Mouse (Mus musculus): Measurements from ENCODE around the gene Col4a3bp.
A peak's percentile ranks its signal among the peaks of the same experiment; 100 is the strongest.

Col4a3bp gene

GRCm38 (mm10) chr13:96542901-96543891, 778 bp downstream of the Col4a3bp start:
- DNase-seq (ENCODE audit: low spot score in 2 of 2) = peak in 1 of 2 experiments; percentile 71

- no peak for DNase-seq (ENCODE audit: low spot score in 2 of 2)
Observed at GRCm38 (mm10) chr13:96544506-96544905, 2.1 kb downstream of the Col4a3bp start.

GRCm38 (mm10) chr13:96547250-96547649, 4.8 kb downstream of the Col4a3bp start:
- DNase-seq (ENCODE audit: low spot score in 2 of 2) = no peak

DNA sequence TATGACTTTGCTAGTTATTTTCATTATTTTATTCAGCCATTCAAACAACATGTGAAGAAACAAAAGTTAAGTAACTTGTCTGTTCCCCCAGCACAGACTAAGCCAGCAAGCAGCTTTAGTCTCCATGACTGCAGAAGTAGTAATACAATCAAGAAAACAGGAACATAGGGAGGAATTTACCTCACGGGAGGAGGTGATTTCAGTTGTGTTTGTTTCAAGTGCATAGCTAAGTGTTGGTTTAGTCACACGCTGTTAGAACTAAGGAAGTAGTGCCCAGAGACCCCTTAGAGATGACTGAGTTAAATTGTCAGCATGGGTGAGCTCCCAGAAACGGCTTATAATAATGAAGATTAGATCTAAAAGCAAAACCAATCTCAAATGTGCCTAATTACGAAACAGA, 5.5 kb downstream of the Col4a3bp start:
- no peak for DNase-seq (ENCODE audit: low spot score in 2 of 2)

- DNase-seq (ENCODE audit: low spot score in 2 of 2) = no peak
Observed at GRCm38 (mm10) chr13:96555099-96555498, 12.7 kb downstream of the Col4a3bp start.

DNA sequence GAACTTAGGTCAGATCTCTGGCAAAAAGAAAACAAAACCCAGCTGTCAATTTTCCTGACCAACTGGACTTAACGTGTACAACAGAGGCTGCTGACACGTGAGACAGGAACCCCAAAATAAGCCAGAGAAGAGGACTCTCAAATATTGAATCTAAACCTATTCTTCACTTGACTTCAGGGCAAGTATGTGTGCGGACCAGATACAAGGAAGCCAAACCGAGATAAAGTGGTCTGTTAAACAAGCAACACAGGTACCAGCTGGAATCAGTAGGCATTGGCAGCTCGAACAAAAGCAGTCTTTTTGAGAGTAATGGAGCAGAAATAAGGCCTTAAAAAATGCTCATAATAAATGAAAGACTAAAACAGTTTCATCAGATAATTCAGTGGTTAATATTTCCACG, 25.6 kb downstream of the Col4a3bp start:
- no peak for DNase-seq (ENCODE audit: low spot score in 2 of 2)

DNA sequence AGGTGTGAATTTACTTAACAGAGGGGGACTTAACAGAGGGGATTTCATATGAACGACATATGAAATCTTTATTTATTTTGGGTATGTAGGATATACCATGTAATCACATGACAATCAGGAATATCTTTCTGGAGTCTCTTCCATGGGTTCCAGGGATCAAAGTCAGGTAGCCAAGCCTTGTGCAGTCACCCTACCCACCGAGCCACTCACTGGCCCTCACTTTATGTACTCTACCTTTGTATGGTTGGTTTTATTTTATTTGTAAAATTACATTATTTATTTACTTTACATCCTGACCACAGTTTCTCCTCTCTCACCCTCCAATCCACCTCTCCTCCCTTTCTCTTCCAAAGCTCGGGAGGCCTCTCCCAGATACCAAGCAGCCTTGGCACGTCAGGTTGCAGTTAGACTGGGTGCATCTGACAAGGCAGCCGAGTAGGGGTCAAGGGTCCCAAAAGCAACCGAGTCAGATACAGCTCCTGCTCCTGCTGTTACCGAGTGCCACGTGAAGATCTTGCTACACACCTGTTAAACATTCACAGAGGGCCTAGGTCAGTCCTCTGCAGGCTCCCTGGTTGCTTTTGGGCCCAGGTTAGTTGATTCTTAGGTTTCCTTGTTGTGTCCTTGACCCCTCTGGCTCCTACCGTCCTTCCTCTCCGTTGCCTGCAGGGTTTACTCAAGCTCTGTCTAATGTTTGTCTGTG, 28.0 kb downstream of the Col4a3bp start:
- DNase-seq (ENCODE audit: low spot score in 2 of 2) = no peak

DNA sequence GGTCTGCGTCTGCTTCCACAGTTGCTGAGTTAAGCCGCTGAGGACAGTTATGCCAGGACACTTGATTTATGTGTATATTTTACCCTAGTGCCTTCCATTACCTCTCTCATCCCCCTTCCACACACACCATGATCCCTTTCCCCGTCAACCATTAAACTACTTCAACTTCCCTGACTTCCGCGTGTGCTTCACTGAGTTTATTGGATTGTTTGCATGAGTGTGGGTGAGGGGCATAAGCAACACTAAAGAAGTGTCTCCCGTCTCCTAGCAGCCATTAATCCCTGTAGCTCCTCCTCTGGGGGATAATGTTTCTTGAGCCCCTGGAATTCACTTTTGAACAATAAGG, 28.6 kb downstream of the Col4a3bp start:
- no peak for DNase-seq (ENCODE audit: low spot score in 2 of 2)

- DNase-seq (ENCODE audit: low spot score in 2 of 2) = no peak
Observed at GRCm38 (mm10) chr13:96574170-96574569, 31.8 kb downstream of the Col4a3bp start.

DNA sequence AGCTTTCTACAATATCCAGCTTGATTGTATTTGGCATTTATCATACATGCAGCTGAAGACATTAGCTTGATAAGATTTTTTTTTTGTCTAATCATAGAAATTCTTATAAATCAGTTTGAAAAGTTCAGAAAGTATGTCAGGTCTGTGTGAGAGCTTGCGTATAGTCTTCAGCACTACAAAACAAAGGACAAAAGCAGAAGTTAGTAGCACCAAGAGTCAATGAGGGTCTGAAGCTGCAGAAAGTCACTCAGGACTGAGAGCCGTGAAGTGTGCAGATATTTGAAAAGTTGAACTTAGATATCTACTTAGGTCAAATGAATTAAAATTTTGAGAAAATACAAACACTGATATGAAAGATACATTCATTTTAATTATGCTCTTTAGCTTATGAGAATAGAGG, 36.7 kb downstream of the Col4a3bp start:
- DNase-seq (ENCODE audit: low spot score in 2 of 2) = no peak

DNA sequence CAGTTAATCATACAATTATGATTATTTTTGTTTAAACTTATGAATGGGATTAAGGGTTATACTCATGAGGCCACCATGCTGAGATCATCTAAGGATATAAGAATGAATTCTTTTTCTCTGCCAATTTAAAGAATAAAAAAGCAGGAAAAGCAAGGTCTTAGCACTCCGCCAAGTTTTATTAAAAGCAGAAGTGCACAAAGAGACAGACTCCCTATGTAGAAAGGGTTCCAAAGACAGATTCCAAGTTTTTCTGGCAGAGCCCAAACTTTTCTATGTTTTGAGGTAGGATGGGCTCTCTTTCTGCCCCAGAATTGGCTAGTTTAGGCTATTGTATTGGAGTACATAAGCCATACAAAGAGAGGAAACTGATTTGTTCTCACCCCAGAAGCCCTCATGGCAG, 37.6 kb downstream of the Col4a3bp start:
- no peak for DNase-seq (ENCODE audit: low spot score in 2 of 2)

DNA sequence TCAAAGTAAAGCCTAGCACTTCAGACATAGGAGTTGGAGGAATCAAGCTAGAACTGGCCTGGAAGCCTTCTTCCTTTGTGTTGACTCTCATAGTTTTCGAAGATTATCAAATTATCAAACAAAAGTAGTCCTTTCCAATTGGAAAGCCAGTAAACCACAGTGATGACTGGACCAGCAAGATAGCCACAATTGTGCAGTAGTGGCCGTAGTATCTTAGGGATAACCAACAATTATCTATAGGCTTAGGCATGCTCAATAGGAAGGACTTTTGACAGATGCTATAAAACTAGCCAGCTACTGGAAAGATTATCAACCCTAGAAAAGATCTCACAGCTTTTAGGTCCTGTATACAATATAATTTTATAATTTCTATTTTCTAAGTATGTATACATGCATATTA, 41.8 kb downstream of the Col4a3bp start:
- DNase-seq (ENCODE audit: low spot score in 2 of 2) = no peak

GRCm38 (mm10) chr13:96586540-96586939, 44.1 kb downstream of the Col4a3bp start:
- DNase-seq (ENCODE audit: low spot score in 2 of 2) = no peak

- no peak for DNase-seq (ENCODE audit: low spot score in 2 of 2)
Observed at GRCm38 (mm10) chr13:96588642-96589041, 46.2 kb downstream of the Col4a3bp start.

GRCm38 (mm10) chr13:96593621-96594020, 51.2 kb downstream of the Col4a3bp start:
- DNase-seq (ENCODE audit: low spot score in 2 of 2) = no peak

DNA sequence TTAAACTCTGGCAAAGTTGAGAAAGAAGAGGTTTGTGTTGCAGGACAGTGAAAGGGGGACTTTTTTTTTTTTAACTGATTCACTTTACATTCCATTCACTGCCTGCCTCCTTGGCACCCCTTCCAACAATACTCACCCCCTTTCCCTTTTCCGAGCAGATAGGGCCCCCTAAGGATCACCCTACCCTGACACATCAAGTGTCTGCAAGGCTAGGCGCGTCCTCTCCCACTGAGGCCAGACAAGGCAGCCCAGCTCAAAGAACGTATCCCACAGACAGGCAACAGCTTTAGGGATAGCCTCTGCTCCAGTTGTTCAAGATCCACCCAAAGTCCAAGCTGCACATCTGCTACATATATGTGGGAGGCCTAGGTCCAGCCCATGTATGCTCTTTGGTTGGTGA, 51.7 kb downstream of the Col4a3bp start:
- no peak for DNase-seq (ENCODE audit: low spot score in 2 of 2)

GRCm38 (mm10) chr13:96599182-96599581, 56.8 kb downstream of the Col4a3bp start:
- DNase-seq (ENCODE audit: low spot score in 2 of 2) = no peak

- DNase-seq (ENCODE audit: low spot score in 2 of 2) = no peak
Observed at GRCm38 (mm10) chr13:96604242-96604641, 61.8 kb downstream of the Col4a3bp start.

DNA sequence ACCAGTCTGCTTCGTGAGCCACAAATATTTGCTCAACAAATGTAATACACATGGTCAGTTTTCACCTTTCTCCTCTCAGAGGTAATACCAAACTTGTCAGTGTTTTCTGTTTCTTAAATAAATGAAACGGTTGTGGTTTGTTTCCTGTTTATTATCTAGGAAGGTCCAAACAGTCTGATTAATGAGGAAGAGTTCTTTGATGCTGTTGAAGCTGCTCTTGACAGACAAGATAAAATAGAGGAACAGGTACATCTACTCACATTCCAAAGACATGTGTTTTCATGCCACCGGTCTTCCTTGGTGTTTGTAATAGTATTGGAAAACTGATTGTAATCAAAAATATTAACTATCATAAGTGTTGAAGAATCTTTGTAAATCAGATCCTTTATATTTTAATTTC, 72.2 kb downstream of the Col4a3bp start:
- no peak for DNase-seq (ENCODE audit: low spot score in 2 of 2)

DNA sequence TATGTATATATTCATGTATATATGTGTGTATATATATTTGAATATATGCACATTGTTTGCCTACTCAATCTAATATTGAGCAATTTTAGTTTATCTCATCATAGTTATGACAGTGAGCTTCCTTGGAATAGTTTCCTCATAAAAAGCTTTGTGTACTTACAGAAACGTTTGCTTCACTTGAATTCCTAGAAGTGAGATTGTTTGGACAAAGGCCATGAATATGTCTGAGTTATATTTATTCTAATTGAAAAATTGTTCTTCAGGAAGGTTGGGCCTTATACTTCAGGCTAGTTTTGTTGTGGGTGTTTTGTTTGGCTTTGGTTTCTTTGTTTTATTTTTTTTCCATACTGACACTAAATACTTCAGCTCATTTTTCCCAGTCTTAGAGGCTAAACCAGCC, 78.5 kb downstream of the Col4a3bp start:
- DNase-seq (ENCODE audit: low spot score in 2 of 2) = no peak

- no peak for DNase-seq (ENCODE audit: low spot score in 2 of 2)
Observed at GRCm38 (mm10) chr13:96630396-96630795, 88.0 kb downstream of the Col4a3bp start.

GRCm38 (mm10) chr13:96644168-96644567, 101.8 kb downstream of the Col4a3bp start:
- peak in 1 of 2 experiments; percentile 26 for DNase-seq (ENCODE audit: low spot score in 2 of 2)

DNA sequence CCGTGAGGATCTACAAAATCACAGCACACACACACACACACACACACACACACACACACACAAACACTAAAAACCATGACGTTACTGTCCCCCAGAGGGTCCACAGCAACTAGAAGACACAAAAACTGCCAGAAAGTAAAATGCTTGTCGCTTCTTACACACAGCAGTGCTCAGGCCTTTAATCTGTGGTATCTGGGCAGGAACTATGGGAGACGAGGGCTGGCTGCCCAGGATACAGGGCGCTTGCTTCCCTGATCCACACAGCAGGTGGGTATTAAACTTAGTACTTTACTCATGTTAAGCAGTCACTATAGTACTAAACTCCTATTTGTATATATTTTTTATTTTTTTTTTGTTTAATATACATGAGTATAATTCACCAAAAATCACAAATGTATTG, 103.4 kb downstream of the Col4a3bp start:
- peak in 1 of 2 experiments; percentile 26 for DNase-seq (ENCODE audit: low spot score in 2 of 2)

All from right cerebral cortex, postnatal 10 days (tissue).